Mouse (Mus musculus) C2C12 (cell line): ENCODE data around the gene Nfkbib.

Experiments used
- CEBPB ChIP-seq: IDR thresholded peaks from one replicate; pipeline ENCODE4 v1.6.1; 2011; ENCODE audit warnings: low read depth, mild to moderate bottlenecking, control low read depth, moderate library complexity
- CTCF ChIP-seq: IDR thresholded peaks from one replicate; pipeline ENCODE4 v1.5.1; 2011; ENCODE audit not compliant: control insufficient read depth, insufficient read depth, insufficient read length
- MAX ChIP-seq: IDR thresholded peaks from one replicate; pipeline ENCODE4 v1.6.1; 2011; ENCODE audit warnings: mild to moderate bottlenecking, control low read depth
- MYOD1 ChIP-seq: IDR thresholded peaks from one replicate; pipeline ENCODE4 v1.6.1; 2011; ENCODE audit warnings: low read depth; ENCODE audit not compliant: control insufficient read depth, insufficient read length
- USF1 ChIP-seq: IDR thresholded peaks from one replicate; pipeline ENCODE4 v1.6.1; 2011; ENCODE audit warnings: low read depth, mild to moderate bottlenecking, control low read depth, moderate library complexity

GRCm38 (mm10) chr7:28741709-28742438 lies 25.4 kb downstream of the Nfkbib start, which contains the start of the genes Mrps12 and Sars2:
- TF ChIP-seq CTCF (peak; percentile 83), MYOD1 (no peak), MAX (no peak), USF1 (no peak), CEBPB (peak; percentile 66)
